Mouse (Mus musculus): ENCODE results near the gene Arsa. TPM values are rescaled to one million over a fixed set of nuclear protein-coding genes. Genes with fewer than 3 reads are reported as not detected.

Arsa gene
- polyA plus RNA-seq, 1 experiment from 2014 or later, result 16.7 TPM

- no peak overlapping the region for H3K9ac ChIP-seq (replicated peaks; ENCODE audit: low read depth, low read length)
- no peak overlapping the region for H3K4me2 ChIP-seq (replicated peaks; ENCODE audit: low read depth, low read length)
Measured at GRCm38 (mm10) chr15:89522566-89523282, 45.5 kb upstream of the Arsa start.

GRCm38 (mm10) chr15:89521951-89522350, 44.7 kb upstream of the Arsa start:
- WGBS, result 71% methylated on average over 7 of the region's 7 CpGs

More at GRCm38 (mm10) chr15:89522566-89523282, 45.5 kb upstream of the Arsa start:
- no peaks in the 10 kb centered on the region for H3K36me3 ChIP-seq (ENCODE audit: control insufficient read depth, insufficient read depth, low read length)
- 0 out of 2 replicates have a peak, but pooled peaks cover 3% of the 10 kb centered on the region for H3K4me1 ChIP-seq (ENCODE audit: control insufficient read depth, insufficient read depth, low read length)
- peak overlapping the region; percentile 53; the same call in 1 of the 2 replicates for H3K4me3 ChIP-seq (ENCODE audit: low read depth, low read length)
- 89% methylated on average over 10 of the region's 10 CpGs for WGBS
- no peak overlapping the region for H3K27ac ChIP-seq (ENCODE audit: low read length)
- no peaks in the 10 kb centered on the region for H3K9me3 ChIP-seq (ENCODE audit: control insufficient read depth, low read depth, low read length)
- no peak for ATAC-seq (ENCODE audit: insufficient number of reproducible peaks, insufficient read depth, low FRiP score, low read depth)
- no peaks in the 10 kb centered on the region for H3K27me3 ChIP-seq (ENCODE audit: control insufficient read depth, insufficient read depth, low read length)

GRCm38 (mm10) chr15:89512679-89513078, 35.5 kb upstream of the Arsa start:
- H3K36me3 ChIP-seq (ENCODE audit: control insufficient read depth, insufficient read depth, low read length), result no peaks in the 10 kb centered on the region
- H3K27me3 ChIP-seq (ENCODE audit: control insufficient read depth, insufficient read depth, low read length), result no peaks in the 10 kb centered on the region
- no peaks in the 10 kb centered on the region for H3K4me1 ChIP-seq (ENCODE audit: control insufficient read depth, insufficient read depth, low read length)
- H3K9me3 ChIP-seq (ENCODE audit: control insufficient read depth, low read depth, low read length), result no peaks in the 10 kb centered on the region
- H3K4me3 ChIP-seq (ENCODE audit: low read depth, low read length), result no peak overlapping the region
- WGBS, result 69% methylated on average over 4 of the region's 4 CpGs
- H3K4me2 ChIP-seq (replicated peaks; ENCODE audit: low read depth, low read length), result no peak overlapping the region
- H3K27ac ChIP-seq (ENCODE audit: low read length), result no peak overlapping the region
- ATAC-seq (ENCODE audit: insufficient number of reproducible peaks, insufficient read depth, low FRiP score, low read depth), result no peak
- H3K9ac ChIP-seq (replicated peaks; ENCODE audit: low read depth, low read length), result no peak overlapping the region

More at GRCm38 (mm10) chr15:89521951-89522350, 44.7 kb upstream of the Arsa start:
- ATAC-seq (ENCODE audit: insufficient number of reproducible peaks, insufficient read depth, low FRiP score, low read depth), result no peak
- H3K9me3 ChIP-seq (ENCODE audit: control insufficient read depth, low read depth, low read length), result no peaks in the 10 kb centered on the region
- H3K4me3 ChIP-seq (ENCODE audit: low read depth, low read length), result no peak overlapping the region
- H3K27me3 ChIP-seq (ENCODE audit: control insufficient read depth, insufficient read depth, low read length), result no peaks in the 10 kb centered on the region
- no peak overlapping the region for H3K27ac ChIP-seq (ENCODE audit: low read length)
- no peak overlapping the region for H3K4me2 ChIP-seq (replicated peaks; ENCODE audit: low read depth, low read length)
- H3K36me3 ChIP-seq (ENCODE audit: control insufficient read depth, insufficient read depth, low read length), result no peaks in the 10 kb centered on the region
- H3K9ac ChIP-seq (replicated peaks; ENCODE audit: low read depth, low read length), result no peak overlapping the region
- 0 out of 2 replicates have a peak, but pooled peaks cover 3% of the 10 kb centered on the region for H3K4me1 ChIP-seq (ENCODE audit: control insufficient read depth, insufficient read depth, low read length)

GRCm38 (mm10) chr15:89507751-89508150, 30.5 kb upstream of the Arsa start:
- H3K36me3 ChIP-seq (ENCODE audit: control insufficient read depth, insufficient read depth, low read length), result no peaks in the 10 kb centered on the region
- no peaks in the 10 kb centered on the region for H3K9me3 ChIP-seq (ENCODE audit: control insufficient read depth, low read depth, low read length)
- H3K27ac ChIP-seq (ENCODE audit: low read length), result no peak overlapping the region
- H3K4me3 ChIP-seq (ENCODE audit: low read depth, low read length), result no peak overlapping the region
- no peak overlapping the region for H3K9ac ChIP-seq (replicated peaks; ENCODE audit: low read depth, low read length)
- no peak overlapping the region for H3K4me2 ChIP-seq (replicated peaks; ENCODE audit: low read depth, low read length)
- no peak for ATAC-seq (ENCODE audit: insufficient number of reproducible peaks, insufficient read depth, low FRiP score, low read depth)
- no peaks in the 10 kb centered on the region for H3K4me1 ChIP-seq (ENCODE audit: control insufficient read depth, insufficient read depth, low read length)
- H3K27me3 ChIP-seq (ENCODE audit: control insufficient read depth, insufficient read depth, low read length), result no peaks in the 10 kb centered on the region
- 89% methylated on average over 8 of the region's 8 CpGs for WGBS

- no peak overlapping the region for H3K4me2 ChIP-seq (replicated peaks; ENCODE audit: low read depth, low read length)
- no peak overlapping the region for H3K9ac ChIP-seq (replicated peaks; ENCODE audit: low read depth, low read length)
- H3K27ac ChIP-seq (ENCODE audit: low read length), result no peak overlapping the region
- H3K9me3 ChIP-seq (ENCODE audit: control insufficient read depth, low read depth, low read length), result no peaks in the 10 kb centered on the region
- ATAC-seq (ENCODE audit: insufficient number of reproducible peaks, insufficient read depth, low FRiP score, low read depth), result no peak
- 93% methylated on average over 9 of the region's 9 CpGs for WGBS
- no peaks in the 10 kb centered on the region for H3K27me3 ChIP-seq (ENCODE audit: control insufficient read depth, insufficient read depth, low read length)
- no peak overlapping the region for H3K4me3 ChIP-seq (ENCODE audit: low read depth, low read length)
- 0 out of 2 replicates have a peak, but pooled peaks cover 5% of the 10 kb centered on the region for H3K4me1 ChIP-seq (ENCODE audit: control insufficient read depth, insufficient read depth, low read length)
- no peaks in the 10 kb centered on the region; the same call in 1 of the 2 replicates for H3K36me3 ChIP-seq (ENCODE audit: control insufficient read depth, insufficient read depth, low read length)
Measured at GRCm38 (mm10) chr15:89504838-89505237, 27.6 kb upstream of the Arsa start.

- H3K4me3 ChIP-seq (ENCODE audit: low read depth, low read length), result no peak overlapping the region
- H3K4me1 ChIP-seq (ENCODE audit: control insufficient read depth, insufficient read depth, low read length), result peaks cover 10% of the 10 kb centered on the region; the same call in 1 of the 2 replicates
- H3K27me3 ChIP-seq (ENCODE audit: control insufficient read depth, insufficient read depth, low read length), result no peaks in the 10 kb centered on the region
- H3K4me2 ChIP-seq (replicated peaks; ENCODE audit: low read depth, low read length), result peak overlapping the region; percentile 90; the same call in 1 of the 2 replicates
- WGBS, result 81% methylated on average over 3 of the region's 3 CpGs
- H3K9ac ChIP-seq (replicated peaks; ENCODE audit: low read depth, low read length), result no peak overlapping the region
- H3K27ac ChIP-seq (ENCODE audit: low read length), result no peak overlapping the region
- no peaks in the 10 kb centered on the region; the same call in 1 of the 2 replicates for H3K36me3 ChIP-seq (ENCODE audit: control insufficient read depth, insufficient read depth, low read length)
- H3K9me3 ChIP-seq (ENCODE audit: control insufficient read depth, low read depth, low read length), result no peaks in the 10 kb centered on the region
- ATAC-seq (ENCODE audit: insufficient number of reproducible peaks, insufficient read depth, low FRiP score, low read depth), result no peak
Measured at GRCm38 (mm10) chr15:89501321-89501720, 24.1 kb upstream of the Arsa start.

GRCm38 (mm10) chr15:89500221-89500791, 23.1 kb upstream of the Arsa start:
- H3K9me3 ChIP-seq (ENCODE audit: control insufficient read depth, low read depth, low read length), result no peaks in the 10 kb centered on the region
- peak overlapping the region; percentile 77; the same call in 1 of the 2 replicates for H3K9ac ChIP-seq (replicated peaks; ENCODE audit: low read depth, low read length)
- peak; percentile 43 for ATAC-seq (ENCODE audit: insufficient number of reproducible peaks, insufficient read depth, low FRiP score, low read depth)
- H3K4me2 ChIP-seq (replicated peaks; ENCODE audit: low read depth, low read length), result peak overlapping the region; percentile 90
- H3K36me3 ChIP-seq (ENCODE audit: control insufficient read depth, insufficient read depth, low read length), result no peaks in the 10 kb centered on the region; the same call in 1 of the 2 replicates
- no peak overlapping the region for H3K27ac ChIP-seq (ENCODE audit: low read length)
- peaks cover 10% of the 10 kb centered on the region; the same call in 1 of the 2 replicates for H3K4me1 ChIP-seq (ENCODE audit: control insufficient read depth, insufficient read depth, low read length)
- no peaks in the 10 kb centered on the region for H3K27me3 ChIP-seq (ENCODE audit: control insufficient read depth, insufficient read depth, low read length)
- H3K4me3 ChIP-seq (ENCODE audit: low read depth, low read length), result peak overlapping the region; percentile 70
- 2% methylated on average over 35 of the region's 35 CpGs for WGBS

GRCm38 (mm10) chr15:89499784-89500220, 22.6 kb upstream of the Arsa start:
- no peaks in the 10 kb centered on the region; the same call in 1 of the 2 replicates for H3K36me3 ChIP-seq (ENCODE audit: control insufficient read depth, insufficient read depth, low read length)
- ATAC-seq (ENCODE audit: insufficient number of reproducible peaks, insufficient read depth, low FRiP score, low read depth), result peak; percentile 71
- H3K4me1 ChIP-seq (ENCODE audit: control insufficient read depth, insufficient read depth, low read length), result peaks cover 10% of the 10 kb centered on the region; the same call in 1 of the 2 replicates
- H3K4me3 ChIP-seq (ENCODE audit: low read depth, low read length), result peak overlapping the region; percentile 70
- H3K27ac ChIP-seq (ENCODE audit: low read length), result no peak overlapping the region
- WGBS, result under 1% methylated on average over 49 of the region's 60 CpGs
- H3K9ac ChIP-seq (replicated peaks; ENCODE audit: low read depth, low read length), result peak overlapping the region; percentile 77
- H3K9me3 ChIP-seq (ENCODE audit: control insufficient read depth, low read depth, low read length), result no peaks in the 10 kb centered on the region
- peak overlapping the region; percentile 90 for H3K4me2 ChIP-seq (replicated peaks; ENCODE audit: low read depth, low read length)
- no peaks in the 10 kb centered on the region for H3K27me3 ChIP-seq (ENCODE audit: control insufficient read depth, insufficient read depth, low read length)
